Mouse (Mus musculus) retina, postnatal 7 days (tissue): ENCODE results near the gene Mars.
A peak's percentile ranks its signal among the peaks of the same experiment; 100 is the strongest.
"Not testable (repeated sequence)": the region's sequence is repeated elsewhere in the genome, so short reads cannot be mapped to it uniquely, and the experiment has no call there.

Source experiments
- DNase-seq: peaks from one replicate; pipeline ENCODE4 v3.0.0-alpha.2; 2012; ENCODE audit warnings: low read depth, low spot score

The Mars gene

DNA sequence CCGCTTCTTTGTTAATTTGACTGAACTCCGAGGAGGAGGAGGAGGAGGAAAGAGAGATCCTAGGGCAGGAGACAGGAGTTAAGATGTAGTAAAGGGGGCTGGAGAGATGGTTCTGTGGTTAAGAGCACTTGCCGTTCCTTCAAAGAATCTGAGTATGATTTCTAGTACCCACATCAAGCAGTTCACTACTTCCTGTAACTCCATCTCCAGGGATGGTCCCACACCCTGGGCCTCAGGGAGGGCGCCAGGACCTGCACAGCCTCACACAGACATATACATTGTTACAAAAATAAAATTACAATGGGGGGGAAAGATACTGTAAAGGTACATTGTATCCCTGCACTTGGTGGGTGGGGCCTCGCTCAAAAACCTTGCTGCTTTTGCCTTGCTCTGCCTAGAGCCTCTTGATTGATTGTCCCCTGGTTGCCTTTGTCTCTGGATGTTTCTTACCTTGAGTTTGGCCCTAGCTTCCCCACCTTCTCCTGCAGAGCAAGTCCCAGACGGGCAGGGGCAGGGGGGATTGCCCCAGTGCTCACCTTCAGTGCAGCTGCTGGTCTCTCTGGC, 26.0 kb upstream of the Mars start:
- no peak for DNase-seq

DNA sequence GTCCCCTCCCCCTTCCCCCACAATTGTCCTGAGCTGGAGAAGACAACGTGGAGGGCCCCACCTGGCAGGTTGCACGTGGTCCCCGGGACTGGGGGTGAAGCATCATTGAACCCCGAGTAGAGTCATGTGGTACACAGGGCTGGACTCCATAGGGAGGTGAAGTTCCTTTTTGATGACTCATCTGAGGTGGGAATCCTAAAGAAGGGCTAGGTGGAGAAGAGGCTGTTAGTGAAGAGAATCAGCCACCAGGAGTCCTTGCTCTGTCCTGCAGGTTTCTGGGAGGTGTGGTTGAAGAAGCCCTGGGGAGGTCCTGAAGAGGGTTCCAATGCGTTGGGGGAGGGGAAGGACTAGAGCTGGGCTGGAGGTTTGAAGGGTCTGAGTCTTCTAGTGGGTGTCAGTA, 25.4 kb upstream of the Mars start:
- DNase-seq, result no peak

DNA sequence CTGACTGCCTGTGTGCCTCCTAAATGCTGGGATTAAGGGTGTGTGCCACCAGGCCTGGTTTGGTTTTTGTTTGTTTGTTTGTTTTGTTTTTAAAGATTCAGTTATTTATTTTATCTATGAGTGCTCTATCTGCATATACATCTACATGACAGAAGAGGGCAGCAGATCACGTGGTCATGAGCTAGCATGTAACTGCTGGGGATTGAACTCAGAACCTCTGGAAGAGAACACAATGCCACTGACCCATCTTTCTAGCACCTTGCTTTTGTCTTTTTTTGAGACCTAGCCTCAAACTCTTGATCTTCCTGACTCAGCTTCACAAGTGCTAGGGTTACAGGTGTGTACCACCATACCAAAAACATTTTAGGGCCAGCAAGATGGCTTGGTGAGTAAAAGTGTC, 23.7 kb upstream of the Mars start:
- DNase-seq, result no peak

DNA sequence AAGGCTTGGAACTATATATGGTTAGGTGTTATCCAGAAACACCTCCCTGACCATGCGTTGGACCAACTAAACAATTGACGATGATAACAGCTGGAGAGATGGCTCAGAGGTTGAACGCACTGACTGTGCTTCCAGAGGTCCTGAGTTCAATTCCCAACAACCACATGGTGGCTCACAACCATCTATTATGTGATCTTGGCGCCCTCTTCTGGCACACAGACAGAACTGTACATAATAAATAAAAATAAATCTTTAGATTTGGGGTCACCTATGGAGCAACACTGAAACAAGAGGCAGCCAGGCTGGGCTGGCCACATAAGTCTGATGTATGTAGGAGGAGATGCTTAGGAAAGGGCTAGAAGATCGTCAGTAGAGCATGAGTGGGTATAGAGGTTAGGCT, 21.6 kb upstream of the Mars start:
- DNase-seq, result no peak

DNA sequence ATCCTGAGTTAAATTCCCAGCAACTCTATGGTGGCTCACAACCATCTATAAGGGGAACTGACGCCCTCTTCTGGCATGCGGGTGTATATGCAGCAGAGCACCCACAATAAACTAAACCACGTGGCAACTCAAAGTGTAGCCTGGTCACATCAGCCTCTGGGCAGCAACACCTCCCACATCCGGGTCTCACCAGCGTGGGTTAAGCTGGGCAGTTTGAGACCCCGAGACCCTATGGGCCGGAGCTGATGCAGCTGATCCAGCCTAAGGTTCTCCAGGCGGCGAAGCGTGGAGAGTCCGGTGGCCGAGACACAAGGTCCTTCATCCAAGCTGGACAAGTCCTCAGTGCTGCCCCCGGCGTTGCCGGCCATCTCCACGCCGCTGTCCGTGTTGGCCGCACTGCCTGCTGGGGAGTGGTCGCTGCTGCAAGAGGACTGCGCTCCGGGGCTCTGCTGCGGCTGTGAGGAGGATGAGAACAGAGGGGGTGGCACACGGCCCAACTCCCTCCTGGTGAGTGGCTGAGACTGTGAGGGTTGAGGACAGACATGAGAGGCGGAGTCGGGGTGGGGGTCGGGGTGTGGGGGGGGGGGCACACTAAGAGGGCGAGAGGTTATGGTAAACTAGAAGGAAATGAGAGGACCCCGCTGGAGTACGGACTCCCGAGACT, 20.8 kb upstream of the Mars start:
- no peak for DNase-seq

DNA sequence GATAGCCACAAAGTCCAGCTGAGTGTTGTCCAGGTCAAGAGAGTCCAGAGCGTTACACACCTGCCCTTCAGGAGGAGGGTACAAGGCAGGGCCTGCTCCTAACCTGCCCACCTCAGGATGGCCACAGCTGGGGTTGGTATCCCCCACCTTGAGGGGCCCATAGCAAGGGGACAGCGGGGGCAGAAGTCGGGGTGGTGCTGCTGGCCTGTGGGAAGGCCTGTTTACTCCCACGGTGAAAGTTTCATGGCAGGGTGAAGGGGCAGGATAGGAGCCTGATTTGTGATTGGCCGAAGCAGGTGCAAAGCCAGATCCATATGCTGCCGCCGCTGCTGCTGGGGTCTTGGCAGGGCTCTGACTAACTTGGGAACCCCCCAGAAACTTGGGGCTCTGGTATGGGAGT, 18.6 kb upstream of the Mars start:
- DNase-seq, result no peak

DNA sequence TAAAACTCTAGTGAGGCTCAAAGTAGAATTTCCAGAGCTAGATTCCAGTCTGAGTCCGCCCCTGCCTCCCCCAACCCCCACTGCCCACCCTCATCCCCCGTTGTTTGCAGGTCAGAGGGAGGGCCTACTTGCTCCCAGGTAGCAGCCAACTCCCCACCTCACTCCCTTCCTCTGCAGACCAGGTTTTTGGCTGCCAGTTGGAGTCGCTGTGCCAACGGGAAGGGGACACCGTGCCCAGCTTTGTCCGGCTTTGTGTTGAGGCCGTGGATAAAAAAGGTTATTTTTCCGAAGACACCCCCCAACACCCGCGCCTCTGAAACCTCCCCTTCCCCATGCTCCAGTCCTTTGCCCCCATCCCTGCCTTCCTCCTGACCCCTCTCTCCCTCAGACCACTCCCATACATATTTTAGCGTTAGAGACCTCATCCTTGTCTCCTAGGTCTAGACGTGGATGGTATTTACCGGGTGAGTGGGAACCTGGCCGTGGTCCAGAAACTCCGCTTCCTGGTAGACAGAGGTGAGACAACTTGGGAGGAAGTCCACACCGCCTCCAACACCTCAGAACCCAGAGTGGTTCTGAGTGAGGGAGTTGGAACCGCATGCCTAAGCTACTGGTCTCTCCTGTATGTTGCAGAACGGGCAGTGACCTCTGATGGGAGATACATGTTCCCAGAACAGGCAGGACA, 16.0 kb upstream of the Mars start:
- DNase-seq, result no peak

DNA sequence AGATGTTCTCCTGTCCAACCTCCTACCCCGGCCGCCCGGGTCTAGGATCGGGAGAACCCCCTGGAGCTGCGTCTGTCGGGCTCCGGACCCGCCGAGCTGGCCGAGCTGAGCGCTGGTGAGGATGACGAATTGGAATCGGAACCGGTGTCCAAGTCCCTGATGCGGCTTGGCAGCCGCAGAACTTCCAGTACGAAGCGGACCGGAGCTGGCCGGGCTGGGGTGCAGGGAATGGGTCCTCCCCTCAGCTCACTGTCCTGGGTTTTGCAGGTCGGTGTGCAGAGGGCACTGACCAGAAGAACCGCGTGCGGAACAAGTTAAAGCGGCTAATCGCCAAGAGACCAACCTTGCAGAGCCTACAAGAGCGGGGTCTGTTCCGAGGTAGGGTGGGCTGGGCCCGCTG, 15.2 kb upstream of the Mars start:
- no peak for DNase-seq

DNA sequence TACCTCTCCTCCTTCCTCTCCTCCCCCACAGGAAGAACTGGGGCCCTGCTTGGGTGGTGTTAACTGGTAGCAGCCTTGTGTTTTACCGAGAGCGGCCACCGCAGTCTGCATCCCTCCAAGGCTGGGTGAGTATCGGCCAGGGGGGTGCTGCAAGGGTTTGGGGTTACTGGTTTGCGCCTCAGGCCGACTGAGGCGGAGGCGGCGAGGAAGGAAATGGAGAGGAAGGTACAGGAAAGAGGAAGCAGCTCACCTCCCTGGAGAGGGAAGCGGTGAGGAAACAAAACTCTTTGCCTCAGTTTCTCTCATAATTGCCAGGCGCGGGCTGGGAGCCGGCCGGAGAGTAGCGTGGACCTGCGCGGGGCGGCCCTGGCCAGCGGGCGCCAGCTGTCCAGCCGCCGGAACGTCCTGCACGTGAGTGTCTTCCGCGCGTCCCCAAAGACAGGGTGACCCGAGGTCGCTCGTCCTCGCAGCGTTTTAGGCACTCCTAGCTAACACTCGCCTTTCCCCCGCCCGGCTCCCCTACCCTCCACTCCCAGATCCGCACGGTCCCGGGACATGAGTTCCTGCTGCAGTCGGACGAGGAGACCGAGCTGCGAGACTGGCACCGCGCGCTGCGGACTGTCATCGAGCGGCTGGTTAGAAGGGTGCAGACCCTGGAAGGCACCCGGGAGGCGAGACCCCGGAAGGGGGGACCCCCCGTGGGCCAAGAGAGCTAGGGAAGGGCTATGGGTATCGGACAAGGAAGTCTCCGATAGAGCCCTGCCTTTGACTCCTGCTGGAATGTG, 14.6 kb upstream of the Mars start:
- DNase-seq, result no peak

DNA sequence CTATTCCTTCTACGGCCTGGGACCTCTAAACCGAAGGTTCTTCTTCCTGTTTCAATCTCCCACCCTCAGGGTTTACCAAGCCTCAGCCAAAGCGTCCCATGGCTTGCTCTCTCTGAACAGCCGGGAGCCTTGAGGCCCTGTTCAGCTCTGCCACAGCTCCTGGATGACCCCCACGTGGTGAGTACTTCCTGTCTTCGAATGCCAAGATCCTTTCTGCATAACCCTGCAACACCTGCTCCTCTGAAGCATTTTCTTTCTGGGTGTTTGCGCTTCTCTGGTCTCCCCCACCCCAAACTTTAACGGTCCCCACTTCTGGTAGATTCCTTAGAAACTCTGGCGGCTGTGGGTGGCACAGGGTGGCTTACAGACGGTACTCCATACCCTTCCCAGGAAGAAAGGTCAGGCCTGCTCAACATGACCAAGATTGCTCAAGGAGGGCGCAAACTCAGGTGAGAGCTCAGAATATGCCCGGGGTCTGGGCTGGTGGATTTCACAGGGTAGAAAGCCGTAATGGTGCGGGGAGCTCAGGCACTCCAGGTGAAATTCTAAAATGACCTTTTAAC, 13.9 kb upstream of the Mars start:
- no peak for DNase-seq

DNA sequence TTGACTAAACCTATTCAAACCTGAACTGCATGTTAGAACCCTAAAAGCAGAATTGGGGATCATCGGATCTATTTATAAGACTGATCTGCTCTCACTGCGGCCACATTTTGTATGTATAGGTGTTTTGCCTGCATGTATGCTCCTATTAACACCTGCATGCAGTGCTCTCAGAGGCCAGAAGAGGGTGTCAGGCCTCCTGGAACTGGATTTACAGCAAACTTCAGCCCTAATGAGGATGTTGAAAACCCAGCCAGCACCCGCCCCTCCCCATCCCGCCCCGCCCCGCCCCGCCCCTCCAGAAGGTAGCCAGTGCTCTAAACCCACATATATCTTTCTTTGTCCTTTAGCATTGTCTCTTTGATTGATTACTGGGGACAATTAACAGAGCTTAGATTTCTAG, 12.9 kb upstream of the Mars start:
- DNase-seq, result no peak

DNA sequence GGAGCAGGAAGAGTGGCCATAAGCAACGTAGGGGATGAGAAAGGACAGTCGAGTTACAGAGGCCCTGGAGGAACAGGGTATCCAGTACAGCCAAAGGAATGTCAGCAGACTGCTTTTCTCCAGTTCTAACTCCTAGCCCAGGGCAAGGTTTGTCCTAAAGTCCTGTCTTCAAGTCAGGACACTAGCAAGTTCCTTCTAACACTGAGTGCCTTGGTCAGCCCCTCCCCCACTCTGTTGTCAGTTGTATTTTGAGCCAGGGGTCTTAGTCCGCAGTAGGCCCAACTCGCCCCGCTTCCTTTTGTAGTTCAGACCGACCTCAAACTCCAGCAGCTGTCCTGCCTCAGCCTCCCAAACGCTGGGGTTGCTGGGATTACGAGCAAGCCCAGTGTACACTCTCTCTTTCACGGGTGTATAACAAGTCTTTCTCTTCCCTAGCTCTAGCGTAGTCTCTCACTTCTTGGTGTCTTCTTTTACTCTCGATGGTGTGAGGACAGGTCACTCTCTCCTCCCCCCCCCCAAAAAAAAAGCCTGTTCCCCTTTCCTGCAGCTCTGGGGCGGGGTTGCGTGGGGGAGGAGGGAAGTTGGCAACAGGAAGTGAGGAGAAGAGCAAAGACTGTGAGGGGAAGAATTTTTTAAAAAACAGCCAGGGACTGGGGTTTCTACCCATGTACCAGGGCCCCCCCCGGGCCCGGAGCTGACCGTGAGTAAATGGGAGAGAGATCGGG, 11.7 kb upstream of the Mars start:
- no peak for DNase-seq

DNA sequence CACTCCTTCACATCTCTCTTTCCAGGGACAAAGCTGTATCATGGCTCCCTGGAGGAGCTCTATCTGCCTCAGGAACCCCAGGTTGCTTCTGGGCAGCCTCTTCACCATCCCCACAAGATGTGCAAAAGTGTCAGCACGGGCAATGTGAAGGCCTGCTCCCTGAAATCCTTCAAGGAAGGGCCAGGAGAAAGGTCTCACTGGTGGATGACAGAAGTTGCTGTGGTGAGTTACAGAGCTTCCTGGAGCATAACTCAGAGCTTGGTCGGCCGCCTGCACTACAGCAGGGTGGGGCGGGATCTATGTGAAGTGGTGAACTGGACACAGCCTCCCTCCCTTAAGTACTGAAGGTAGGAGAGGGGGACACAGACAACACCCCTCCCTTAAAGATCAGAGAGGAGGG, 11.1 kb upstream of the Mars start:
- no peak for DNase-seq

DNA sequence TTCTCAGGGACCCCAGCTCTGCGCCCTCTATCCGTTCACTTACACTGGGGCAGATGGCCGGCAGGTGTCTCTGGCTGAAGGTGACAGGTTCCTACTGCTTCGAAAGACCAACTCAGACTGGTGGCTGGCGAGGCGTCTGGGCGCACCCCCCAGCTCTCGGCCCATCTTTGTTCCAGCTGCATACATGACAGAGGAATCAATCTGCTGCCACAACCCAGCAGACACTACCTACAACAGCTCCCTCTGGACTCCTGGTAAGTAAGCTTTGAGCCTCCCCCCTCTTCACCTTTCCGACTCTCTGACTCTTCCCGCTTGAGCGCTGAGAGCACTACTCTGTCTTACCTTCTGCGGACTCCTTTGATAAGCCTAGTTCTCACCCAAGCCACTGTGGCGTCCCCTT, 10.6 kb upstream of the Mars start:
- DNase-seq, result no peak

DNA sequence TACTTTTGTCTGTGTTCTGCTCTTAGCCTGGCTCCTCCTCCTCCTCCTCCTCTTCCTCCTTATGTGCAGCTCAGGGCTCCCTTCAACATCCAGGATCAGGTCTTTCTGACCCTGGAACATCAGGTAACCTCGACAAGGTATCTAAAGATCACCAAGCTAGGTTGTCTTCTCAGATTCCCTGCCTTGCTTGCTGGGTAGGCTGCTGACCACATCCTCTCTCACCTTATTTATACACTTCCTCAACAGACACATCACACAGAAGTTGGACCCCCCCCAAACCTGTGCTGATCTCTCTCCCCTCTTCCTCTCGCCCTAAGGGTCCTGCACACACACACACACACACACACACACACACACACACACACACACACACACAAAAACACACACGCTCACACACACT, 10.0 kb upstream of the Mars start, which contains the start of gene Arhgap9:
Gene Arhgap9, plus strand, starts transcription at position 344 of the 400 bp plus-strand sequence.
- DNase-seq, result no peak

DNA sequence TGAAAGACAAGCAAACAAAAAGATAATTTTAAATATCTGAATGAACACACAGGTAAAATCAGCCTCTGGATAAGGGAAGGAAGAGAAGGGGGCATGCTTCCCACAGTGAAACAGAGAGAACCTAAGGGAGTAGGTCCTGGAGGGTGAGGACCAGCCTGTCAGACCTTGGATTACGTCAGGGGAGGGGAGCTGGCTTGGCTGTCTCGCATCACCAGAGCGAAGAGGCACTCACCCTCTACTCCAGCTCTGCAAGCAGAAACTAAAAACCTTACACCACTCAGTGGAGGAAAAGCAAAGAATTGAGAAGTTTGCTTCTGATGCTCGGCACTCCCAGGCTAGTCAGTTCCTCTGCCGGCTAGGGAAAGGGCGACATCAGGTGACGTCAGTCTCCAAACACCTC, 8.4 kb upstream of the Mars start:
- DNase-seq, result no peak

DNA sequence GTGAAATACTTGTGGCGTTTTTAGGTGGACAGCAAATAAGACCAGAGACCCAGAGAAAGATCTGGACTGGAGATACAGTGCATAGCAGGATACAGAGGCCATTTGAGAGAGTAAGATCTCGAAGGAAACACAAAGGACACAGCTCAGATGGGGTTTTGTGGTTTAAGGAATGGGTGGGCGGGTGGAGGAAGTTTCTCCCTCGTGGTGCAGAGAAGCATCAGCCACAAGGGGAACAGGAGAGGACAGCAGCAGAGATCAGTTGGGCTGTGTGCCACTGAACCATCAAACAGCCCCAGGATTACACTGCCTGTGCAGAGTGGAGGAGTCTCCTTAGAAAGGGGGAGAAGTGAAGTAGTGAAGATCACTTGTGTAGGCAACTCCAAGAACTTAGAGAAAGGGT, 6.4 kb upstream of the Mars start:
- no peak for DNase-seq

DNA sequence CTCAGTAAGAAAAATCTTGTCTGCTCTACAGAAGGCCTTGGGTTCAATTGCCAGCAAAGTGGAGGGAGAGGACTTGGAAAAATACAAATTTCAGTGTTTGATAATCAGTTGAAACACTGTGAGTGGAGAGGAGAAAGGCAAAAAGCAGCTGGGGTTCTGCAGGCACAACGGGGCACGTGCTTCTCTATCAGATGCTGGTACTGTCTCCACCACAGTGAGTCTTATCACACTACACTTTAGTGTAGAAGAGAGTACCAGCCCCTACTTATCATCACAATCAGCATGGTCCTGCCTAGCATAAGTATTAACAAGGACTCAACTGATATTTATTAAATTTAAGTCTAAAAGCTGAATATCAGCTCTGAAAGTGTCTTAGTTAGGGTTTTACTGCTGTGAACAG, 5.7 kb upstream of the Mars start:
- DNase-seq, result no peak

DNA sequence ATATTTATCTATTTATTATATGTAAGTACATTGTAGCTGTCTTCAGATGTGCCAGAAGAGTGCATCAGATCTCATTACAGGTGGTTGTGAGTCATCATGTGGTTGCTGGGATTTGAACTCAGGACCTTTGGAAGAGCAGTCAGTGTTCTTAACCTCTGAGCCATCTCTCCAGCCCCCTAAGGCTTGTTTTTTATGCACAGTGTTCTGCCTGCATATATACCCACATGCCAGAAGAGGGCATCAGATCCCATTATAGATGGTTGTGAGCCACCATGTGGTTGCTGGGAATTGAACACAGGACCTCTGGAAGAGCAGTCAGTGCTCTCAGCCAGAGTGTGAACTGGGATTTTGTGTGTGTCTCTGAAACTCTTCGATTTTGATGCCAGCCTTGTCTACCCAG, 3.4 kb upstream of the Mars start:
- not testable (repeated sequence) for DNase-seq

DNA sequence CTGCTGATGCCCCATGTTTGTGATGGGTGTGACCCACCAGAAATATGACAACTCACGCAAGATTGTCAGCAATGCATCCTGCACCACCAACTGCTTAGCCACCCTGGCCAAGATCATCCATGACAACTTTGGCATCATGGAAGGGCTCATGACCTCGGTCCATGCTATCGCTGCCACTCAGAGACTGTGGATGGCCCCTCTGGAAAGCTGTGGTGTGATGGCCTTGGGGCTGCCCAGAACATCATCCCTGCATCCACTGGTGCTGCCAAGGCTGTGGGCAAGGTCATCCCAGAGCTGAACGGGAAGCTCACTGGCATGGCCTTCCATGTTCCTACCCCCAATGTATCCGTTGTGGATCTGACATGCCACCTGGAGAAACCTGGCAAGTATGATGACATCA, 1.9 kb upstream of the Mars start:
- DNase-seq, result not testable (repeated sequence)

DNA sequence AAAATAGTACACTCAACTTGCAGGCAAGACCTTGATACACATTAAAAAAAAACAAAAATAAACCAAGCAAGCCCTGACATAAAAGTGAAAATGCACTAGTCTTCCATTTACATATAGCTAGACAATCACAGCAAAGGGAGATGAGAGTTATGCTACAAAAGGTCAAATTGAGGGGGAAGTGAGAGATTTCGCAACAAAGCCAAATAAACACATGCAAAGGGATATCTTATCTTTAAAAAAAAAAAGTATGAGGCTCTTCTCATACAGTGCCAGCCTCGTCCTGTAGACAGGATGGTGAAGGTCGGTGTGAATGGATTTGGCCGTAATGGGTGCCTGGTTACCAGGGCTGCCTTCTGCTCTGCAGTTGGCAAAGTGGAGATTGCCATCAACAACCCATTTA, 1.3 kb upstream of the Mars start:
- DNase-seq, result no peak

DNA sequence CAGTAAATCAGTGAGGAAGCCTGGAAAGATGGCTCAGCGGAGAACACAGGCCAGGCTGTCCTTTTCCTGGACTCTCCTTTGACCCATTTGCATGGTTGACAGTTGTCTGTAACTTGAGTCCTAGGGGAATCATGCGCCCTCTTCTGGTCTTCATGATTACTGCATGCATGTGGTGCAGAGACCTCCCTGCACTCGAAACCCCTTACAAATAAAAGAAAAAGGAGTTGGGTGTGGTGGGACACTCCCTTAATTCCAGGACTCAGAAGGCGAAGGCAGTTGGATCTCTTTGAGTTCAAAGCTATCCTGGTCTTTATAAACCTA, 730 bp upstream of the Mars start:
- DNase-seq, result peak; percentile 79
